Mouse (Mus musculus) forebrain, embryonic 10.5 days (tissue): ENCODE measurements around the gene Slc25a34. TPM values are rescaled to one million over a fixed set of nuclear protein-coding genes. Genes with fewer than 3 reads are reported as not detected.

Source experiments
- DNase-seq: peaks from one replicate; pipeline ENCODE4 v3.0.0-alpha.2; 2017; ENCODE audit warnings: low spot score; ENCODE audit errors: extremely low spot score
- H3K27ac ChIP-seq: fragments of 300-500 bp; sonication (generic); 2 replicates; pipeline ENCODE4 v1.5.1; 2016; ENCODE audit warnings: mild to moderate bottlenecking
- H3K27me3 ChIP-seq: fragments of 300-500 bp; sonication (generic); 2 replicates; pipeline ENCODE4 v1.6.1; 2016; ENCODE audit warnings: mild to moderate bottlenecking; ENCODE audit not compliant: poor library complexity, severe bottlenecking
- H3K36me3 ChIP-seq: fragments of 300-500 bp; sonication (generic); replicated peaks from 2 replicates; pipeline ENCODE4 v1.6.1; 2016; ENCODE audit warnings: mild to moderate bottlenecking, moderate library complexity
- H3K4me1 ChIP-seq: fragments of 300-500 bp; sonication (generic); 2 replicates; pipeline ENCODE4 v1.6.1; 2016
- H3K4me3 ChIP-seq: fragments of 300-500 bp; sonication (generic); 2 replicates; pipeline ENCODE4 v1.5.1; 2016; ENCODE audit warnings: mild to moderate bottlenecking, moderate library complexity
- H3K9me3 ChIP-seq: fragments of 300-500 bp; sonication (generic); 2 replicates; pipeline ENCODE4 v1.6.1; 2016; ENCODE audit warnings: mild to moderate bottlenecking, moderate library complexity
- WGBS: fragments of 180-500 bp; shearing (Covaris S2); methylation state at CpG from one replicate; pipeline ENCODE4 v1.1.7; 2016; 5-methylcytosine and 5-hydroxymethylcytosine counted together
- polyA plus RNA-seq: library from polyadenylated mRNA; unstranded; fragments of >200 nt; fragmentation: Nextera tagmentation; extraction: Ambion mirVana; gene quantifications from 2 replicates; pipeline ENCODE4 v1.2.1, GENCODE M21; 2016

Gene Slc25a34
- polyA plus RNA-seq, 1 experiment from 2014 or later = not detected

GRCm38 (mm10) chr4:141605421-141605820 is 18.2 kb downstream of the Slc25a34 start:
- Histone ChIP-seq H3K27me3 (peaks cover 17% of the 10 kb centered on the region), H3K36me3 (no peaks in the 10 kb centered on the region), H3K4me3 (no peak overlapping the region), H3K27ac (no peak overlapping the region), H3K4me1 (peaks cover 11% of the 10 kb centered on the region), H3K9me3 (no peaks in the 10 kb centered on the region)
- DNase-seq = no peak
- 93% methylated on average over 5 of the region's 5 CpGs for WGBS

- 78% methylated on average over 8 of the region's 8 CpGs for WGBS
- H3K9me3 ChIP-seq = no peaks in the 10 kb centered on the region
- peaks cover 20% of the 10 kb centered on the region for H3K4me1 ChIP-seq
- H3K36me3 ChIP-seq = no peaks in the 10 kb centered on the region
- no peak overlapping the region for H3K4me3 ChIP-seq
- no peak overlapping the region for H3K27ac ChIP-seq
- H3K27me3 ChIP-seq = peaks cover 26% of the 10 kb centered on the region
- DNase-seq = no peak
These were observed 19.1 kb downstream of the Slc25a34 start for GRCm38 (mm10) chr4:141604493-141604892.

- Histone ChIP-seq H3K9me3 (no peaks in the 10 kb centered on the region), H3K4me3 (no peak overlapping the region), H3K36me3 (no peaks in the 10 kb centered on the region), H3K27ac (no peak overlapping the region), H3K4me1 (peaks cover 26% of the 10 kb centered on the region), H3K27me3 (peaks cover 32% of the 10 kb centered on the region)
- no peak for DNase-seq
- WGBS = 76% methylated on average over 4 of the region's 4 CpGs
These were observed 19.7 kb downstream of the Slc25a34 start for GRCm38 (mm10) chr4:141603921-141604320.

GRCm38 (mm10) chr4:141602523-141603223 is 20.9 kb downstream of the Slc25a34 start:
- H3K4me3 ChIP-seq = no peak overlapping the region
- 79% methylated on average over 11 of the region's 11 CpGs for WGBS
- H3K9me3 ChIP-seq = no peaks in the 10 kb centered on the region
- no peak overlapping the region for H3K27ac ChIP-seq
- peaks cover 44% of the 10 kb centered on the region for H3K27me3 ChIP-seq
- H3K36me3 ChIP-seq = no peaks in the 10 kb centered on the region
- H3K4me1 ChIP-seq = peaks cover 37% of the 10 kb centered on the region
- DNase-seq = no peak

GRCm38 (mm10) chr4:141601148-141601862 is 22.3 kb downstream of the Slc25a34 start:
- Histone ChIP-seq H3K36me3 (no peaks in the 10 kb centered on the region), H3K4me3 (no peak overlapping the region), H3K4me1 (peaks cover 37% of the 10 kb centered on the region), H3K27ac (no peak overlapping the region), H3K9me3 (no peaks in the 10 kb centered on the region), H3K27me3 (peaks cover 56% of the 10 kb centered on the region)
- DNase-seq = no peak
- 72% methylated on average over 12 of the region's 12 CpGs for WGBS

- peaks cover 37% of the 10 kb centered on the region for H3K4me1 ChIP-seq
- peaks cover 56% of the 10 kb centered on the region for H3K27me3 ChIP-seq
- H3K27ac ChIP-seq = peak overlapping the region; percentile 85; the same call in 1 of the 2 replicates
- 18% methylated on average over 6 of the region's 6 CpGs for WGBS
- H3K4me3 ChIP-seq = peak overlapping the region; percentile 53; the same call in 1 of the 2 replicates
- H3K36me3 ChIP-seq = peaks cover 2% of the 10 kb centered on the region
- no peak for DNase-seq
- no peaks in the 10 kb centered on the region for H3K9me3 ChIP-seq
These were observed 23.3 kb downstream of the Slc25a34 start for GRCm38 (mm10) chr4:141600364-141600763.

GRCm38 (mm10) chr4:141599251-141600141 is 24.1 kb downstream of the Slc25a34 start:
- Histone ChIP-seq H3K4me1 (peaks cover 37% of the 10 kb centered on the region), H3K36me3 (peaks cover 9% of the 10 kb centered on the region), H3K4me3 (peak overlapping the region; percentile 53), H3K27ac (peak overlapping the region; percentile 85), H3K9me3 (no peaks in the 10 kb centered on the region), H3K27me3 (peaks cover 56% of the 10 kb centered on the region)
- WGBS = under 1% methylated on average over 57 of the region's 57 CpGs
- peak; percentile 41 for DNase-seq

- Histone ChIP-seq H3K9me3 (no peaks in the 10 kb centered on the region), H3K27ac (peak overlapping the region; percentile 85), H3K4me1 (peaks cover 37% of the 10 kb centered on the region), H3K36me3 (peaks cover 14% of the 10 kb centered on the region), H3K27me3 (peaks cover 56% of the 10 kb centered on the region), H3K4me3 (peak overlapping the region; percentile 53)
- no peak for DNase-seq
- under 1% methylated on average over 9 of the region's 9 CpGs for WGBS
These were observed 24.7 kb downstream of the Slc25a34 start for GRCm38 (mm10) chr4:141598894-141599250.

GRCm38 (mm10) chr4:141598199-141598893 is 25.3 kb downstream of the Slc25a34 start:
- Histone ChIP-seq H3K27me3 (peaks cover 56% of the 10 kb centered on the region), H3K4me3 (peak overlapping the region; percentile 53), H3K4me1 (peaks cover 37% of the 10 kb centered on the region), H3K27ac (peak overlapping the region; percentile 85), H3K36me3 (peaks cover 14% of the 10 kb centered on the region), H3K9me3 (no peaks in the 10 kb centered on the region)
- 2% methylated on average over 19 of the region's 19 CpGs for WGBS
- peak; percentile 49 for DNase-seq

- Histone ChIP-seq H3K27ac (no peak overlapping the region), H3K27me3 (peaks cover 53% of the 10 kb centered on the region), H3K36me3 (peaks cover 20% of the 10 kb centered on the region), H3K9me3 (no peaks in the 10 kb centered on the region), H3K4me3 (no peak overlapping the region), H3K4me1 (peaks cover 37% of the 10 kb centered on the region)
- DNase-seq = no peak
- 87% methylated on average over 8 of the region's 8 CpGs for WGBS
These were observed 26.8 kb downstream of the Slc25a34 start for GRCm38 (mm10) chr4:141596700-141597328.

- Histone ChIP-seq H3K27ac (no peak overlapping the region), H3K9me3 (no peaks in the 10 kb centered on the region), H3K4me3 (no peak overlapping the region), H3K36me3 (peaks cover 26% of the 10 kb centered on the region), H3K27me3 (peaks cover 42% of the 10 kb centered on the region), H3K4me1 (peaks cover 30% of the 10 kb centered on the region)
- DNase-seq = no peak
- WGBS = 84% methylated on average over 9 of the region's 9 CpGs
These were observed 27.9 kb downstream of the Slc25a34 start for GRCm38 (mm10) chr4:141595605-141596268.
